Mouse (Mus musculus): ENCODE data around the gene Atxn2. TPM values are rescaled to one million over a fixed set of nuclear protein-coding genes. Genes with fewer than 3 reads are reported as not detected.

Atxn2 gene
- total RNA-seq, 2 experiments from 2014 or later: 112 to 122 TPM

- DNase-seq: no peak
- intact Hi-C loops (cut with DNase I; ENCODE audit: low total_unique reads): no loop called here
Observed at GRCm38 (mm10) chr5:121810331-121811151, 99.4 kb downstream of the Atxn2 start.

GRCm38 (mm10) chr5:121811485-121811931 lies 100.4 kb downstream of the Atxn2 start:
- intact Hi-C loops (cut with DNase I; ENCODE audit: low total_unique reads): no loop called here

GRCm38 (mm10) chr5:121812526-121813243 lies 101.5 kb downstream of the Atxn2 start:
- no peak for DNase-seq
- intact Hi-C loops (cut with DNase I; ENCODE audit: low total_unique reads): no loop called here

More at GRCm38 (mm10) chr5:121811485-121811931, 100.4 kb downstream of the Atxn2 start:
- no peak for DNase-seq

DNA sequence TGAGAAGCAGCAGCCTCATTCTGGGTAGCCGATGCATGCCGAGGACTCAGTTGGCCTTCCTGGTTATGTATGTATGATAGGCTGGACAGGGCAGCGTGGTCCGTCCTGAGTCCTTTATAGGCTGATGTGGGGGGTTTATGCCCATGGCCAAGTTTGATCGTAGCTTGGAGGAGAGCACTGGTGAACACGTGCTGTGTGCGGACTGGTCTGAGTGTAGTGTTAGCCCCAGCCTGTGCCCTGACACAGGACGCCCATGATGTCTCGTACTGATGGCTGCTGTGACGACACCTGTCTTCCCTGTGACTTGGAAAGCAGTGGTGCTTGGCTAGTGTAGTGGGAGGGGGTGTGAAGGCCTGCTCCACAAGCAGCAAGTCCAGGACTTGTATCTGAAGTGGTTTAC lies 102.6 kb downstream of the Atxn2 start:
- intact Hi-C loops (cut with DNase I; ENCODE audit: low total_unique reads): no loop called here
- DNase-seq: no peak

DNA sequence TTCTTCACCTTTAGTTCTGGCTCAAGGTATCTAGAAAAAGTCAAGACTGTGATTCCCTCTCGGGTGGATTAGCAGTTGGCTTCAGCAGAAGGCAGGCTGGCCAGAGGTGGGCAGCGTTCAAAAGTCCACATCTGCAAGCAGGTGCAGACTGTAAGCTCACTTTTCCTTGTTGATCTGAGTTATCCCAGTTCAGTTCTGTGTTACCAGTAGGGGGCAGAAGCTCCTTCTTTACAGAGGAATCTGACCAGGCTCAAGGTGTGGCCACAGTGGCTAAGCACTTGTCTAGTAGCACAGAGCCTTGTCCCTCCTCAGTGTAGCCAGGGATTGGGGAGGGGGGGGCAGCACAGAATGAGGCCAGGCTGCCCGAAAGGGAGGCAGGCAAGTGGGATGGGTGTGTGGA lies 103.9 kb downstream of the Atxn2 start:
- intact Hi-C loops (cut with DNase I; ENCODE audit: low total_unique reads): no loop called here
- DNase-seq: peak; percentile 64

DNA sequence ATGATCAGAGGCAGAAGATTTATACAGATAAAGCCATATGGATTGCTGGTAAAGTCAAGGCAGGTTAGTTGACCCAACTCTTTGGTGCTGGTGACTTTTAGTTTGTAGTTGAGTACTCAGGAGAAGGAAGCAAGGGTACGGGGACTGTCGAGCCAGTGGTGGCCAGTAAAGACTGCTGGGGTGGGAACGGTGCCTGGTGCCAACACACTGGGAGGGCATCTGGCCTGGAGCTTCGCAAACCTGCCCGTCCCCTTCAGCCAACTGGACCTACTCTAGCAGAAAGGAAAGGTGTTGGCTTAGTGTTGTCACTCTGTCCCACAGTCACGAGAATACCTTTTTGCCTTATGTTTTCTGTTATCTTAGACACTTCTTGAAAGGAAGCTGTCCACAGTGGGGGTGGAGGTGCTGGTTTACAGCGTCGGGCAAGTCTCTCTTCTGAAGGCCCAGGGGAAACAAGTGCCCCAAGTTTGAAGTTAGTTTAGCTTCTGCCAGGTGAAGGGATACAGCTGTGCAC lies 104.8 kb downstream of the Atxn2 start:
- no peak for DNase-seq
- intact Hi-C loops (cut with DNase I; ENCODE audit: low total_unique reads): no loop called here

GRCm38 (mm10) chr5:121816611-121817010 lies 105.5 kb downstream of the Atxn2 start:
- intact Hi-C loops (cut with DNase I; ENCODE audit: low total_unique reads): no loop called here
- DNase-seq: no peak

DNA sequence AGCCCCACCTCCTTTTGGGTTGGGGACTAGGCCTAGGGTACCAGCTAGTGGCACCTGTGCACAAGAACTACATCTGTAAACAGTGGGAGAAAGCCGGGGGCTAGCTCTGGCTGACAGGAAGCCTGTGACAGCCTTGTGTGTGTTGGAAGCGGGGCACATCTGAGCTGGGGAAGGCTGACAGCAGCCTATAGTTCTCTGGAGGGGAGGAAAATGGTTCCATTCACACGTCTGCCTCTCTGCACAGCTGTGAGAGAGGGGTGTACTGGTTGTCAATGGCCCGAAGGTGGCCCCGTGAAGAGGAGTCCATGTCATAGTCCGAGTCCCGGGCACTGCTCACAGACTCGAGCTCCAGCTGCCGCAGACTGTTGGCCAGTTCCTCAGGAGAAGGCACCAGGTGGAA lies 106.4 kb downstream of the Atxn2 start:
- intact Hi-C loops (cut with DNase I; ENCODE audit: low total_unique reads): no loop called here
- no peak for DNase-seq

DNA sequence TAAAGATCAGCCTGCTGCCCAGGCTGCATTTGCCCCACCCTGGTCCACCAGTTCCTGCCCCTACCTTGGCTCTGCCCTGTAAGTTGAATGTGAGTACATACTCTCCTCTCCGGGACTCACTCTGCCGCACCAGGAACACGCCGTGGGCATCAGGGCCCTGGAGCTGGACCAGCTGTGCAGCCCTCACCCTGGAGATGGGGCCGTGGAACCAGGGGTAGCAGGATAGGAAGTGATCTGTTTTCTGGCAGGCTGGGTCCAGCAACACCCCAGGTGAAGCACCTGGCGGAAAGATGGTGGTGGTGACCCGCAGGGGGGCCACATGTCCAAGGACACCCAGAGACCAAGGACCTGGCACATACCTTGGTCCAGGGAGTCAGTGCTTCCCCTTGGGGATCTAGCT lies 107.3 kb downstream of the Atxn2 start:
- DNase-seq: no peak
- intact Hi-C loops (cut with DNase I; ENCODE audit: low total_unique reads): no loop called here

GRCm38 (mm10) chr5:121818862-121819261 lies 107.7 kb downstream of the Atxn2 start:
- intact Hi-C loops (cut with DNase I; ENCODE audit: low total_unique reads): no loop called here
- no peak for DNase-seq

DNA sequence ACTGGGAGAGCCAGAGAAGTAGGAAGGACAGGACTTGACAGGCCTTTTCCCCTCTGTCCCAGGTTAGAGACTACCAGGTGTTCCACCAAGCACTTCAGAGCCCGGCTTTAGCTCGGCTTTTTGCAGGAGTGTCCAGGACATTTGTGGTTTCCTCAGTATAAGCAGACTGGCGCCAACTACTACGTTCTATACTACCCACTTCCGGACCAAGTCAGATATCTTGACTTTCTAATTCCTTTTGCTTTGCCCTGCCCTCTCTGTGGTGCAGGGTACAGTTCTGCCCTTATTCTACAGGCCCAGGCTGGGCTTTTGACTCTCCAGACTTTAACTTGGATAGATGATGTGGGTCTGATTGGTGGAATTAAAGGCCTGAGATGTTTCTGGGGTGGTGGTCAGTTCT lies 108.4 kb downstream of the Atxn2 start:
- intact Hi-C loops (cut with DNase I; ENCODE audit: low total_unique reads): no loop called here
- no peak for DNase-seq

DNA sequence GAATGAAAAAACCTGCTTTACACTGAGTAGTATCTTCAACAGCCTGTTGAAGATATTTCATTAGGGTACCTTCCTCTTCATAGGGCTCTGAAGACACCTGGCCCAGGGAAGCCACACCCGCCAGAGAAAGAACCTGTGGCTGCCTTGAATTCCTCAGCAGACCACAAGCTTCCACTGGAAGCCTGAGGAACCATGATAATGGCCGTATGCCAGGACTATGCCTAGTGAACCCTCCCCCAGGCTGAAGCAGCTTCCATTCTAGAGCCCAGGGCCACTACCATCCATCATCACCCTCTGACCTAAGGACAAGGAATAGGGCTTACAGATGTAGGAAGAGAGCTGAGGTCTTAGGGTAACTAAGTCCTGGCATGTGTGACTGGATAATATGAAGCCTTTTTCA lies 109.0 kb downstream of the Atxn2 start:
- no peak for DNase-seq
- intact Hi-C loops (cut with DNase I; ENCODE audit: low total_unique reads): no loop called here

DNA sequence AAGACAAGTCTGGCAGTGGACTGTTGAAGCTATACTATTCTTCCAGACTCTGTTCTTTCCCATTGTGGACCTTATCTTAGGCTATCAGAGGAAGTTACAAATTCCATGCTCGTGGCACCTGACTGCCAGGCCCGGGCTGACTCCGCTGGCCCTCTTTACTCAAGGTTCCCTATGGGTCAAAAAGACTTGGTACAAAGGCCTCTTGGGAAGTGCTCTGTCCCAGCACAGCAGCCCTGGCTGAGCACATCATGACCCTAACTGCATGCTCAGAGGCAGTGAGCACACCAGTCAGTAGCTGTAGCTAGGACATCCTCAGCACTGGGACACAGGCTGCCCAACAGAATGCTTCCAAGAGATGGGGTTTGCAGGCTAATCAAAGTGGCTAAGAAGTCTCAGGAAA lies 109.5 kb downstream of the Atxn2 start:
- DNase-seq: no peak
- intact Hi-C loops (cut with DNase I; ENCODE audit: low total_unique reads): no loop called here

DNA sequence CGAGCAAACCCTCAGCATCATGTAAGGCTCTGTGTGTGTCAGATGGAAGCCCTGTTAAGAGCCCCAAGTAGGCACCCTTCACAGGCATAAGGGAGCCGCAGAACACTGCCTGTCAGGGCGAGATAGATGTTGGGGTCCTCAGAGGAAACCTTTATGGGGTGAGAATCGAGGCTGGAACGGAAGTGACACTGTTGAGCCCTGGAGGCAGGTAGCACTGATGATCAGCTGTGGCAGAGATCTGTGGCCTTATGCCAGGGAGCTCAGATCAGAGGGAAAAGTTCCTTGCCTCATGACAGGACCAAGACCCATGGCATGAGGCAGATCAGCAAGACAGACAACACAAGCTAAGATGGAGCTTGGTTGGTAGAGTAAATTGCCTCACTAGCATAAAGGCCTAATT lies 110.0 kb downstream of the Atxn2 start:
- intact Hi-C loops (cut with DNase I; ENCODE audit: low total_unique reads): no loop called here
- DNase-seq: no peak

DNA sequence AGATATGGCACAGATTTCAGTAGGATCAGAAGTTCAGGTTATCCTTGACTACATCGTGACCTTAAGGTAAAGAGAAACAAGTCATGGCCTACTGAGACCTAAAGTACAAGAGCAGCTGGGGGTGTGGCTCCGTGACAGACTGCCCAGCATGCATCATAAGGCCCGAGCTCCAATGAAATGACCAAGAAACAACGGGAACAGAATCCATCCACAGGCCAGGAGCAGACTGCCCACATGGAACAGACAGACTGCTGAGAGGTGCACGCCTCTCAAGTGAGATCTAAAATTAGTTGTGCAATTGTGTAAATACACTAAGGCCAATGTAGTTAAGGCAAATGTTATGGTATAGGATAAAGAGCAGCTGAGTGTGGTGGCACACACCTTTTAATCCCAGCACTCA lies 110.4 kb downstream of the Atxn2 start:
- no peak for DNase-seq
- intact Hi-C loops (cut with DNase I; ENCODE audit: low total_unique reads): no loop called here

GRCm38 (mm10) chr5:121822786-121823505 lies 111.8 kb downstream of the Atxn2 start:
- DNase-seq: no peak
- intact Hi-C loops (cut with DNase I; ENCODE audit: low total_unique reads): no loop called here

DNA sequence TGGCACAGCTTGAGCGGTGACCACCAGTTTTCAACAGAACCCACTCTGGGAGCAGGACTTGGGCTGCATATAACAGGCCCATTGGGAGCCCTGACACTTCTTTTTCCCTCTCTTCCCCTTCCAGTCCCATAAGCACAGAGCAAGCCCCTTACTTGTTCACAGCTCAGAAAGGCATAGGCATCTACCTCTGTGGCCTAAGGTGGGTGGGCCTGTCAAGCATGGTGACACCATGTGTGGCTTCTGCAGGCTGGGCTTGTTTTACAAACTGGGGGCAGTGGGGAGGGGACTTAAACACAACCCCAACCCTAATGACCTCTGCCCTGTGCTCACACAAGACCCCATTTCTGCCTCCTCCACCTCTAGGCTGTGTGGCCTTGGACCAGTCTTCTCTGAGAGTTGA lies 112.5 kb downstream of the Atxn2 start:
- no peak for DNase-seq
- intact Hi-C loops (cut with DNase I; ENCODE audit: low total_unique reads): no loop called here

DNA sequence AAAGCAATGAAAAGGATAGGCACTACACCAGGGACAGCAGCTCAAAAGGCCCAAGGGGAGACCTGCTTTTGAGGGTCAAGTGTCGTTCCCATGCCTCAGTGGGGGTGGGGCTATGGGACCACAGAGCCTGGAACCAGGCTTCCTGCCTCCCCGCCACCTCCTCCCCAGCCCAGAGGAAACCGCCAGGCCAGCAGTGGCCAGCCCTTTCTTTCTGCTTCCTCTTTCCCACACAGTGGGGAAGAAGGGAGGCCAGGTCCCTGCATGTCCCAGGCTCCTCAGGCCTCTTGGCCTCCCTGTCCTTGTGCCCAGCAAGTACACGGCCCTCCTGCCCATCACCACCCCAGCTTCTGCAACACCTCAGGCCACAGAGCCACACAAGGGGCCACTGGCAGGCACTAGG lies 113.0 kb downstream of the Atxn2 start:
- intact Hi-C loops (cut with DNase I; ENCODE audit: low total_unique reads): no loop called here
- DNase-seq: peak; percentile 46

DNA sequence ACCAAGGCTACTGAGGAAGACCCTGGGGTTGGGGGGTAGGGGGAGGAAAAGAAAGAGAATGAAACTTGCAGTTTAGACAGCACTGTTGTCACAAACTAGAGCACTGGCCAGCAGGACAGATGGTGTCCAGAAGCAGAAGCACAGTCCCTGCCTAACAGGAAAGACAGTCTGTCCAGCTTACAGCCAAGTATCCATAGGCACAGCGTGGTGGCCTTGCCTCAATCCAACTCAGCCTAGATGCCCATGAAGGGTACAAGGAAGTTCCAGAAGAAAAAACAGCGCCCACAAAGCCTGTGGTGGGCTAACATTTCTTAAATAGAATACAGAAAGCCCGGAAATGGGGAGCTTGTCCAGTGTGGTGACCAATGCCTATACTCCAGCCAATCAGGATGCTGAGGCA lies 114.5 kb downstream of the Atxn2 start:
- intact Hi-C loops (cut with DNase I; ENCODE audit: low total_unique reads): no loop called here
- no peak for DNase-seq

DNA sequence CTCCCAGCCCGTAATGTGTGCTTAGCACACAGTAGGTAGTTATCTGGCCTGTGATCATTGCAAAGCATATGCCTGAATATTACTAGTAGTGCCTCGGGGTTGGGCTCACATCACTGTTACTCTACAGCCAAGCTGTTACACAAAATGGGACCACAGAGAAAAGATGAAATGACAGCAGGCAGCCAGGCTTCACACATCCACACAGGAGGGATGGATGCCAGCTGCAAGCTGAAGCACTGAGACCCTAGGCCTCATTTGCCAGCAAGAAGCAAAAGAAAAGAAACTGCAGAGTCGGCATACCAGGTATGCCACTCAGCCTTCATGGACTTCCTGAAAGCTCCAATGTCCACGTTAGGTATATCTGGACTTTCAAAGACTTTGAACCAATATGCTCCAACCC lies 116.7 kb downstream of the Atxn2 start:
- intact Hi-C loops (cut with DNase I; ENCODE audit: low total_unique reads): no loop called here

More for the DNA sequence above, 116.7 kb downstream of the Atxn2 start:
- no peak for DNase-seq

Measured in gastrocnemius, postnatal 14 days (tissue).